Mouse (Mus musculus) small intestine, adult 2 months (tissue): Measurements from ENCODE around the gene Alx3. TPM values are rescaled to one million over a fixed set of nuclear protein-coding genes. Genes with fewer than 3 reads are reported as not detected.

Experiments used
- H3K27ac ChIP-seq: fragments of 200-500 bp; 2 replicates; pipeline ENCODE4 v1.5.1; 2012; ENCODE audit warnings: low read depth, low read length, control low read depth, inconsistent platforms; ENCODE audit not compliant: insufficient read depth
- H3K27me3 ChIP-seq: fragments of 200-500 bp; 2 replicates; pipeline ENCODE4 v1.6.1; 2012; ENCODE audit warnings: mild to moderate bottlenecking, moderate library complexity, low read length, inconsistent platforms; ENCODE audit not compliant: control insufficient read depth, insufficient read depth
- H3K36me3 ChIP-seq: fragments of 200-500 bp; 2 replicates; pipeline ENCODE4 v1.6.1; 2012; ENCODE audit warnings: mild to moderate bottlenecking, low read length, control low read depth, inconsistent platforms; ENCODE audit not compliant: control insufficient read depth, insufficient read depth
- H3K4me1 ChIP-seq: fragments of 200-500 bp; 2 replicates; pipeline ENCODE4 v1.6.1; 2012; ENCODE audit warnings: low read length, inconsistent platforms, mixed read lengths; ENCODE audit not compliant: control insufficient read depth, insufficient read depth, insufficient read length
- H3K4me3 ChIP-seq: fragments of 200-500 bp; 2 replicates; pipeline ENCODE4 v1.5.1; 2012; ENCODE audit warnings: low read depth, mild to moderate bottlenecking, control low read depth, inconsistent platforms, low read length, moderate library complexity
- CTCF ChIP-seq: fragments of 200-500 bp; IDR thresholded peaks from 2 replicates; pipeline ENCODE4 v1.5.1; 2012; ENCODE audit warnings: low read depth, mild to moderate bottlenecking, control low read depth, inconsistent platforms, low read length, moderate library complexity, mixed read lengths; ENCODE audit not compliant: insufficient replicate concordance, insufficient read length; ENCODE audit errors: extremely low read depth
- POLR2A ChIP-seq: fragments of 200-500 bp; IDR thresholded peaks from 2 replicates; pipeline ENCODE4 v1.6.1; 2012; ENCODE audit warnings: low read depth, mild to moderate bottlenecking, control low read depth, inconsistent platforms, low read length, moderate library complexity
- WGBS: fragments of 180-500 bp; shearing (Covaris S2); methylation state at CpG from one replicate; pipeline ENCODE4 v1.1.7; 2018; 5-methylcytosine and 5-hydroxymethylcytosine counted together
- polyA plus RNA-seq: library from polyadenylated mRNA; depleted of rRNA; stranded (reverse); fragments of >200 nt; gene quantifications from 2 replicates; pipeline ENCODE4 v1.2.3, GENCODE M21; 2012

The Alx3 gene
- polyA plus RNA-seq, 1 experiment: not detected

- no peak for TF ChIP-seq CTCF
- TF ChIP-seq POLR2A: no peak
- Histone ChIP-seq H3K27ac (no peak overlapping the region), H3K27me3 (no peaks in the 10 kb centered on the region), H3K4me1 (peaks cover 11% of the 10 kb centered on the region; the same call in 1 of the 2 replicates), H3K4me3 (no peak overlapping the region), H3K36me3 (peaks cover 22% of the 10 kb centered on the region)
- 68% methylated on average over 3 of the region's 3 CpGs for WGBS
These were observed 14.5 kb downstream of the Alx3 start for GRCm38 (mm10) chr3:107609376-107609775.

GRCm38 (mm10) chr3:107611394-107611793 lies 16.6 kb downstream of the Alx3 start:
- H3K4me3 ChIP-seq: no peak overlapping the region
- peaks cover 43% of the 10 kb centered on the region for H3K36me3 ChIP-seq
- TF ChIP-seq CTCF: no peak
- TF ChIP-seq POLR2A: no peak
- H3K27ac ChIP-seq: no peak overlapping the region
- H3K27me3 ChIP-seq: no peaks in the 10 kb centered on the region
- WGBS: 86% methylated on average over 4 of the region's 4 CpGs
- peaks cover 11% of the 10 kb centered on the region; the same call in 1 of the 2 replicates for H3K4me1 ChIP-seq

- WGBS: 89% methylated on average over 11 of the region's 11 CpGs
- H3K27me3 ChIP-seq: no peaks in the 10 kb centered on the region
- peaks cover 58% of the 10 kb centered on the region for H3K36me3 ChIP-seq
- no peak overlapping the region for H3K27ac ChIP-seq
- peaks cover 10% of the 10 kb centered on the region; the same call in 1 of the 2 replicates for H3K4me1 ChIP-seq
- TF ChIP-seq CTCF (peak; percentile 86), POLR2A (no peak)
- no peak overlapping the region for H3K4me3 ChIP-seq
These were observed 18.2 kb downstream of the Alx3 start for GRCm38 (mm10) chr3:107612902-107613525.

- H3K27ac ChIP-seq: no peak overlapping the region
- TF ChIP-seq POLR2A: no peak
- no peak for TF ChIP-seq CTCF
- H3K27me3 ChIP-seq: no peaks in the 10 kb centered on the region
- H3K4me3 ChIP-seq: no peak overlapping the region
- H3K4me1 ChIP-seq: no peaks in the 10 kb centered on the region
- 72% methylated on average over 3 of the region's 3 CpGs for WGBS
- peaks cover 86% of the 10 kb centered on the region for H3K36me3 ChIP-seq
These were observed 23.0 kb downstream of the Alx3 start for GRCm38 (mm10) chr3:107617800-107618199.

- no peaks in the 10 kb centered on the region for H3K4me1 ChIP-seq
- no peaks in the 10 kb centered on the region for H3K27me3 ChIP-seq
- peaks cover 87% of the 10 kb centered on the region for H3K36me3 ChIP-seq
- TF ChIP-seq CTCF (no peak), POLR2A (no peak)
- 90% methylated on average over 6 of the region's 6 CpGs for WGBS
- no peak overlapping the region for H3K27ac ChIP-seq
- H3K4me3 ChIP-seq: no peak overlapping the region
These were observed 25.1 kb downstream of the Alx3 start for GRCm38 (mm10) chr3:107619911-107620310.

GRCm38 (mm10) chr3:107621286-107622075 lies 26.6 kb downstream of the Alx3 start:
- TF ChIP-seq CTCF: no peak
- no peak for TF ChIP-seq POLR2A
- no peak overlapping the region for H3K27ac ChIP-seq
- H3K4me3 ChIP-seq: no peak overlapping the region
- H3K36me3 ChIP-seq: peaks cover 80% of the 10 kb centered on the region
- no peaks in the 10 kb centered on the region for H3K4me1 ChIP-seq
- H3K27me3 ChIP-seq: no peaks in the 10 kb centered on the region
- WGBS: 93% methylated on average over 21 of the region's 21 CpGs

- no peaks in the 10 kb centered on the region for H3K4me1 ChIP-seq
- H3K27me3 ChIP-seq: no peaks in the 10 kb centered on the region
- H3K27ac ChIP-seq: no peak overlapping the region
- H3K4me3 ChIP-seq: no peak overlapping the region
- 95% methylated on average over 7 of the region's 7 CpGs for WGBS
- TF ChIP-seq CTCF: no peak
- TF ChIP-seq POLR2A: no peak
- peaks cover 80% of the 10 kb centered on the region for H3K36me3 ChIP-seq
These were observed 27.7 kb downstream of the Alx3 start for GRCm38 (mm10) chr3:107622537-107622936.
